Mouse (Mus musculus) intestine, embryonic 16.5 days (tissue): ENCODE data around the gene Ppp1r21. TPM values are rescaled to one million over a fixed set of nuclear protein-coding genes. Genes with fewer than 3 reads are reported as not detected.

ENCODE experiments used
- ATAC-seq: fragments of 200-750 bp; cut with Nextera tagmentation; 2 replicates; pipeline ENCODE4 v1.8.0; 2017; ENCODE audit warnings: moderate TSS enrichment, moderate library complexity
- H3K27ac ChIP-seq: fragments of 300-500 bp; sonication (generic); 2 replicates; pipeline ENCODE4 v1.5.1; 2014; ENCODE audit warnings: mild to moderate bottlenecking, low read length
- H3K27me3 ChIP-seq: fragments of 300-500 bp; sonication (generic); replicated peaks from 2 replicates; pipeline ENCODE4 v1.6.1; 2014; ENCODE audit warnings: low read length, control low read depth, mixed read lengths; ENCODE audit not compliant: control insufficient read depth, insufficient read depth
- H3K36me3 ChIP-seq: fragments of 300-500 bp; sonication (generic); 2 replicates; pipeline ENCODE4 v1.6.1; 2014; ENCODE audit warnings: low read length, control low read depth; ENCODE audit not compliant: control insufficient read depth, insufficient read depth
- H3K4me1 ChIP-seq: fragments of 300-500 bp; sonication (generic); 2 replicates; pipeline ENCODE4 v1.6.1; 2014; ENCODE audit warnings: low read length, control low read depth, mixed read lengths; ENCODE audit not compliant: control insufficient read depth, insufficient read depth
- H3K4me2 ChIP-seq: fragments of 300-500 bp; sonication (generic); 2 replicates; pipeline ENCODE4 v1.6.1; 2014; ENCODE audit warnings: low read depth, low read length, control low read depth
- H3K4me3 ChIP-seq: fragments of 300-500 bp; sonication (generic); 2 replicates; pipeline ENCODE4 v1.5.1; 2014; ENCODE audit warnings: mild to moderate bottlenecking, low read length
- H3K9ac ChIP-seq: fragments of 300-500 bp; sonication (generic); 2 replicates; pipeline ENCODE4 v1.6.1; 2014; ENCODE audit warnings: low read depth, low read length
- H3K9me3 ChIP-seq: fragments of 300-500 bp; sonication (generic); 2 replicates; pipeline ENCODE4 v1.6.1; 2016; ENCODE audit warnings: low read length, control low read depth; ENCODE audit not compliant: control insufficient read depth
- WGBS: fragments of 180-500 bp; shearing (Covaris S2); extraction: QIAGEN DNeasy Blood & Tissue Kit; methylation state at CpG from one replicate; pipeline ENCODE4 v1.1.7; 2014; 5-methylcytosine and 5-hydroxymethylcytosine counted together
- polyA plus RNA-seq: library from polyadenylated mRNA; unstranded; fragments of >200 nt; fragmentation: Nextera tagmentation; extraction: Ambion mirVana; gene quantifications from 2 replicates; pipeline ENCODE4 v1.2.1, GENCODE M21; 2015

Gene Ppp1r21
- polyA plus RNA-seq, 1 experiment from 2014 or later = 17.8 TPM

GRCm38 (mm10) chr17:88596544-88597221, 66.8 kb downstream of the Ppp1r21 start:
- peak overlapping the region; percentile 93 for H3K27ac ChIP-seq
- 29% methylated on average over 16 of the region's 16 CpGs for WGBS
- no peaks in the 10 kb centered on the region for H3K9me3 ChIP-seq
- H3K27me3 ChIP-seq = no peaks in the 10 kb centered on the region
- peak overlapping the region; percentile 80 for H3K9ac ChIP-seq
- ATAC-seq = no peak
- no peaks in the 10 kb centered on the region for H3K36me3 ChIP-seq
- peaks cover 15% of the 10 kb centered on the region for H3K4me1 ChIP-seq
- H3K4me2 ChIP-seq = peak overlapping the region; percentile 72
- peak overlapping the region; percentile 66 for H3K4me3 ChIP-seq

DNA sequence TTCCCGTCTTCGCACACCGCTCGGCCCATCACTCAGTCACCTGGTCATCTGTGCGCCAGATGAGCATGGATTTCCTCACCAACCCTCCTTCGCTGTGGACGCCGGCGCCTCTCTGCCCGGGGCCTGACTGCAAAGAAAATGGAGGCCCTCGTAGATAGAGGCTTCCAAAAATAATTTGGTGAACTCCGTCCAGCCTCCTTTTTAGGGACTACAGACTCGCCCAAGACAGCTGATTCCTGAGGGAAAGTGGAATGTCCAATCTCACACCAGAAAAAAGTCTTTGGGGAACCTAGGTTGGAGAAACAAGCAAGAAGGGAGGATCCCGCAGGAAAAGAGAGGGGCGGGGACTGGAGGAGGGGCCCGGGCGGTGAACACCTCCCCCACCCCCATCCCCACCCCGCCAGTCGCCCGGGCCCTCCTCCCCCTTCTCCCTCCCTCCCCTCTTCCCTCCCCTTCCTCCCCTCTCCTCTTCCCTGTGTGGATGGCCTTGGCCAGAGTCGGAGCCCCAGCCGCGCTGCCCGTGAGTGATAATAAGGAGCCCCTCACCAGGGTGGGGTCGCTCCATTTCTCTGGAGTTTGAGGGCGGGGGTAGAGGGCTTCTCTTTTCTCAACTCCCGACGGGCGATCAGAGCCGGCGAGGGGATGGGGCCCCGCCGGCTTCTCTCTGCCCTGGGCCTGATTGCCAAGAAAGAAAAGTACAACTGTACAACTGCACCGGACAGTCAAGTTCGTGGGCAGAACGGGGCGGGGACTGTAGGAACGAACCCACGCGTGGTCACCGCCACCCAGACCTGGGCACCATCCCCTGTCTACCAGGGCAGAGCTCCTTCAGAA, 67.5 kb downstream of the Ppp1r21 start, which contains the start of gene Ston1:
TSS of gene Ston1 (plus strand) at position 463 of the 834 bp plus-strand sequence.
- Histone ChIP-seq H3K27ac (peak within 1 kb of the TSS; percentile 93), H3K4me1 (peaks cover 15% of the 10 kb centered on the region), H3K27me3 (no peaks in the 10 kb centered on the region), H3K9ac (peak within 1 kb of the TSS; percentile 80), H3K9me3 (no peaks in the 10 kb centered on the region), H3K4me2 (peak within 1 kb of the TSS; percentile 72), H3K36me3 (no peaks in the 10 kb centered on the region), H3K4me3 (peak within 1 kb of the TSS; percentile 66)
- ATAC-seq = peak; percentile 92
- WGBS = under 1% methylated on average over 41 of the region's 41 CpGs

DNA sequence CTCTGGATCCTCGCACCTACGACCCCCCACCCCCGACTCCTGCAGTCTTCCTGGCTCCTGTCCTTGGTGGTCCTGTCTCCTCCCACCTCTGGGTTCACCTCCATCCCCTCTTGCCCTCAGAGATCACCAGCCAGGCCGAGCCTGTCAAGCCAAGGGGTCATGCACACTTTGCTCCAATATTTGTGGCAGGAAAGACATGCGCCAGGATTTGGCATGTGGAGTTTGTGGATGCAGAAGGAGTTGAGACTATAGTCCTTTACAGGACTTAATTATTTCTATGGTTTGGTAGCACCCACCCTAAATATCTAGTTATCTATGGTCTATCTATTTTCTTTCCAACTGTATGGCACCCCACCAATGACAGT, 68.1 kb downstream of the Ppp1r21 start:
- WGBS = 8% methylated on average over 5 of the region's 5 CpGs

DNA sequence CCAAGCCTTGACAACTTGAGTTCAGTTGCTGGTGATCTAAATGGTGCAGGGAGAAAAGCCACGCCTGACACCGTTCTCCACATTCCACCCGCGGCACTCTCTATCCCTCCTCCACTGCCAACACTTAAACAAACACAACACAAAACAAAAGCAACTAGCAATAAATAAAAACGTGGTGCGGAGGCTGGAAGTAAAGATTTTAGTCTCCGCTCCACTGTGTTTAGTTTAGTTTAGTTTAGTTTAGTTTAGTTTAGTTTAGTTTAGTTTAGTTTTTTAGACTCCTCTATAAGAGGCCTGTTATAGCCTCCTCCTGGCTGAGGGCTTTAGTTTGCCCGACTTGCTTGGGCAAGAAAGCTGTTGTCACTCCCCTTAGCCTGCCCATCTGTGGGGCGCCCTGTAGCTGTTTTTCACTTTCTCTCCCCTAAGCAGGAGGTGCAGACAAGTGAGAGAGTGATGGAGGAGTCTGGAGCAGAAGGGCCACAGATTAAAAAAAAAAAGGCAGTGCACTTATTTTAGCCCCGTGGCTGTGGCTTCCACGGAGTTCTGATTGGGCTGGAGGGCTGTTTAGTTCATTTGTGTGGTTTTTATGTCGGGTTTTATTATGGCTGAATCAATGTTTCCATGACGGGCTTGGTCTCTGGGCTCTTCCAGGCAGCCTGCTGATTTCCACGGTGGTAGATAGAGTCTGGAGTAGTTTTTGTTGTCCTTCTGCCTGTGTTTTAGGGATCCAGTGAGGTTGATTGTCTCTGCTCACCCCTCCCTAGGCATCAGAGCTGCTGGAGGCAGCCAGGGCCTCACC, 68.9 kb downstream of the Ppp1r21 start:
- no peaks in the 10 kb centered on the region for H3K9me3 ChIP-seq
- H3K36me3 ChIP-seq = no peaks in the 10 kb centered on the region
- peak overlapping the region; percentile 64 for H3K9ac ChIP-seq
- no peak for ATAC-seq
- H3K4me3 ChIP-seq = peak overlapping the region; percentile 66
- H3K4me1 ChIP-seq = peaks cover 15% of the 10 kb centered on the region
- peak overlapping the region; percentile 72 for H3K4me2 ChIP-seq
- 19% methylated on average over 14 of the region's 14 CpGs for WGBS
- H3K27ac ChIP-seq = peak overlapping the region; percentile 59
- H3K27me3 ChIP-seq = no peaks in the 10 kb centered on the region

More for the DNA sequence above, 68.1 kb downstream of the Ppp1r21 start:
- Histone ChIP-seq H3K9me3 (no peaks in the 10 kb centered on the region), H3K4me2 (peak overlapping the region; percentile 72), H3K9ac (peak overlapping the region; percentile 80), H3K27ac (peak overlapping the region; percentile 93), H3K4me3 (peak overlapping the region; percentile 66), H3K27me3 (no peaks in the 10 kb centered on the region), H3K36me3 (no peaks in the 10 kb centered on the region), H3K4me1 (peaks cover 15% of the 10 kb centered on the region)
- ATAC-seq = no peak

- Histone ChIP-seq H3K4me1 (peaks cover 15% of the 10 kb centered on the region), H3K27ac (no peak overlapping the region), H3K36me3 (no peaks in the 10 kb centered on the region), H3K27me3 (no peaks in the 10 kb centered on the region), H3K9ac (no peak overlapping the region), H3K9me3 (no peaks in the 10 kb centered on the region), H3K4me3 (no peak overlapping the region), H3K4me2 (no peak overlapping the region)
- ATAC-seq = no peak
- 65% methylated on average over 8 of the region's 8 CpGs for WGBS
These were observed 70.6 kb downstream of the Ppp1r21 start for GRCm38 (mm10) chr17:88600492-88601026.

GRCm38 (mm10) chr17:88603943-88604342, 74.0 kb downstream of the Ppp1r21 start:
- H3K27ac ChIP-seq = no peak overlapping the region
- no peak for ATAC-seq
- H3K4me2 ChIP-seq = no peak overlapping the region
- H3K27me3 ChIP-seq = no peaks in the 10 kb centered on the region
- H3K9me3 ChIP-seq = no peaks in the 10 kb centered on the region
- whole genome bisulfite sequencing = 82% methylated on average over 11 of the region's 11 CpGs
- H3K4me1 ChIP-seq = peaks cover 5% of the 10 kb centered on the region
- no peaks in the 10 kb centered on the region for H3K36me3 ChIP-seq
- no peak overlapping the region for H3K4me3 ChIP-seq
- no peak overlapping the region for H3K9ac ChIP-seq

DNA sequence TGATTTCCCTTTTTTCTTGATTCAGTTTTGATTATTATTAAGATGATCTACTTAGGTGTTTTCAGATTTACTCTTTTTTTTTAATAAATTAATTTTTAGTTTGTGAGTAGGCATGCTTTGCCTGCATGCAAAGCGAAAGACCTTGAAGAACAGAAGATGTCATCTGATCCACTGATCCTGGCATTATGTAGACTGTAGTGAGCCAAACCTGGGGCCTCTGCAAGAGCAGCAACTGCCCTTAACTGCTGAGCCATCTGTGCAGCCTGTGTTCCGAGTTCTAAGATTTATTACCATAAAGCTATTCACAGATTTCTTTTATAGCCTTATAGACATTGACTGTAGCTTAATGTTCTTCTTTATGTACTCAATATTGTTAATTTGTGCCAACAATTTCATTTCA, 76.1 kb downstream of the Ppp1r21 start:
- ATAC-seq = no peak
- H3K4me2 ChIP-seq = no peak overlapping the region
- 75% methylated on average over 2 of the region's 2 CpGs for WGBS
- no peak overlapping the region for H3K9ac ChIP-seq
- H3K27me3 ChIP-seq = no peaks in the 10 kb centered on the region
- H3K4me3 ChIP-seq = no peak overlapping the region
- H3K4me1 ChIP-seq = no peaks in the 10 kb centered on the region
- no peaks in the 10 kb centered on the region for H3K9me3 ChIP-seq
- no peaks in the 10 kb centered on the region for H3K36me3 ChIP-seq
- H3K27ac ChIP-seq = no peak overlapping the region

DNA sequence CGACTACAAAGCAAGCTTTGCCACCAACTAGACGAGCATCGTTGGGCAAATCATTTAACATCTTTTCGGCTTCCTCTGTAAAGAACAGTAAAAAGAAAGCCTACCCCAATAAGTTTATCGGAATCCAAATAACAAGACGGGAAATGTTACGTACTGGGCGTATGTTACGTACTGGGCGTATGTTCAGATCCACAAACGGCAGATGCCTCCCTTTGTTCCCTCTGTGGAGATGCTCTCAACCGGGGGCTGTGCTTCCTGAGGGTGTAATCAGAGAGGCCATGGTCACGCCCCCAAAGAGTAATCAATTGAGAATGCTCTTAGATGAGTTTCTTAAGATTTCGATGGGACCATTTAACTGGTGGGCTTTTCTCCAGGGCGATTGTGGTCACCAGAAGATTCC, 79.4 kb downstream of the Ppp1r21 start:
- Histone ChIP-seq H3K4me3 (no peak overlapping the region), H3K36me3 (no peaks in the 10 kb centered on the region), H3K4me2 (no peak overlapping the region), H3K9ac (no peak overlapping the region), H3K4me1 (peaks cover 6% of the 10 kb centered on the region; the same call in 1 of the 2 replicates), H3K9me3 (no peaks in the 10 kb centered on the region), H3K27me3 (no peaks in the 10 kb centered on the region), H3K27ac (no peak overlapping the region)
- WGBS = 85% methylated on average over 15 of the region's 15 CpGs
- no peak for ATAC-seq

- no peak for ATAC-seq
- Histone ChIP-seq H3K9ac (no peak overlapping the region), H3K4me2 (no peak overlapping the region), H3K9me3 (no peaks in the 10 kb centered on the region), H3K27me3 (no peaks in the 10 kb centered on the region), H3K4me1 (peaks cover 11% of the 10 kb centered on the region; the same call in 1 of the 2 replicates), H3K4me3 (no peak overlapping the region), H3K27ac (no peak overlapping the region), H3K36me3 (no peaks in the 10 kb centered on the region)
- 80% methylated on average over 2 of the region's 2 CpGs for WGBS
These were observed 81.1 kb downstream of the Ppp1r21 start for GRCm38 (mm10) chr17:88611057-88611456.
